Mouse (Mus musculus) forebrain, postnatal 0 days (tissue): ENCODE results near the gene Gstp2. TPM values are rescaled to one million over a fixed set of nuclear protein-coding genes. Genes with fewer than 3 reads are reported as not detected.
"Not testable (repeated sequence)": the region's sequence is repeated elsewhere in the genome, so short reads cannot be mapped to it uniquely, and the experiment has no call there.

Source experiments
- ATAC-seq: fragments of 200-750 bp; cut with Nextera tagmentation; 2 replicates; pipeline ENCODE4 v1.8.0; 2017; ENCODE audit warnings: mild to moderate bottlenecking, moderate library complexity
- DNase-seq: peaks from one replicate; pipeline ENCODE4 v3.0.0-alpha.2; 2015
- H3K27ac ChIP-seq: fragments of 300-500 bp; sonication (generic); 2 replicates; pipeline ENCODE4 v1.5.1; 2014; ENCODE audit warnings: low read depth, mild to moderate bottlenecking, antibody characterized with exemption, low read length, moderate library complexity, mixed read lengths
- H3K27me3 ChIP-seq: fragments of 300-500 bp; sonication (generic); 2 replicates; pipeline ENCODE4 v1.6.1; 2014; ENCODE audit warnings: mild to moderate bottlenecking, low read length, mixed read lengths; ENCODE audit not compliant: insufficient read depth
- H3K36me3 ChIP-seq: fragments of 300-500 bp; sonication (generic); 2 replicates; pipeline ENCODE4 v1.6.1; 2014; ENCODE audit warnings: mild to moderate bottlenecking, moderate library complexity; ENCODE audit not compliant: insufficient read depth
- H3K4me1 ChIP-seq: fragments of 300-500 bp; sonication (generic); 2 replicates; pipeline ENCODE4 v1.6.1; 2014; ENCODE audit warnings: antibody characterized with exemption; ENCODE audit not compliant: insufficient read depth
- H3K4me2 ChIP-seq: fragments of 300-500 bp; sonication (generic); 2 replicates; pipeline ENCODE4 v1.6.1; 2014; ENCODE audit warnings: low read depth, mild to moderate bottlenecking, moderate library complexity
- H3K4me3 ChIP-seq: fragments of 300-500 bp; sonication (generic); 2 replicates; pipeline ENCODE4 v1.5.1; 2014; ENCODE audit warnings: low read depth, low read length, mixed read lengths
- H3K9ac ChIP-seq: fragments of 300-500 bp; sonication (generic); 2 replicates; pipeline ENCODE4 v1.6.1; 2014; ENCODE audit warnings: mild to moderate bottlenecking
- H3K9me3 ChIP-seq: fragments of 300-500 bp; sonication (generic); 2 replicates; pipeline ENCODE4 v1.6.1; 2016; ENCODE audit warnings: low read length
- CTCF ChIP-seq: sonication (generic); IDR thresholded peaks from 2 replicates; pipeline ENCODE4 v1.5.1; 2016; ENCODE audit warnings: antibody characterized with exemption, control low read depth, low read depth
- WGBS: fragments of 180-500 bp; shearing (Covaris S2); extraction: QIAGEN DNeasy Blood & Tissue Kit; methylation state at CpG from one replicate; pipeline ENCODE4 v1.1.7; 2014; 5-methylcytosine and 5-hydroxymethylcytosine counted together
- polyA plus RNA-seq: library from polyadenylated mRNA; unstranded; fragments of >200 nt; fragmentation: Nextera tagmentation; extraction: Ambion mirVana; gene quantifications from 2 replicates; pipeline ENCODE4 v1.2.1, GENCODE M21; 2015
- total RNA-seq: library from RNA; depleted of rRNA; stranded (reverse); fragments of >200 nt; gene quantifications from 2 replicates; pipeline ENCODE4 v1.2.3, GENCODE M21; 2014

Gstp2 gene
- total and polyA plus RNA-seq, 2 experiments from 2014 or later, result 2.5 to 2.7 TPM

DNA sequence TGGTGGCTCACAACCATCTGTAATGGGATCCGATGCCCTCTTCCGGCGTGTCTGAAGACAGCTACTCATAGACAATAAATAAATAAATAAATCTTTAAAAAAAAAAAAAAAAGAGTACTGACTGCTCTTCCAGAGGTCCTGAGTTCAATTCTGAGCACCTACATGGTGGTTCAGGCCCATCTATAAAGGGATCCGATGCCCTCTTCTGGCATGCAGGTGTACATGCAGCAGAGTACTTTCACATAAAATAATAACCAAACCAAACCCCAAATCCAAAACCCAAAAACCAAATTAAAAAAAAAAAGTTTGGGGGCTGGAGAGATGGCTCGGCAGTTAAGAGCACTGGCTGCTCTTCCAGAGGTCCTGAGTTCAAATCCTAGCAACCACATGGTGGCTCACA lies 3.2 kb upstream of the Gstp2 start:
- not testable (repeated sequence) for H3K27me3 ChIP-seq, H3K27ac ChIP-seq, H3K4me2 ChIP-seq, DNase-seq, H3K9me3 ChIP-seq, H3K36me3 ChIP-seq, H3K9ac ChIP-seq, ATAC-seq, H3K4me3 ChIP-seq, H3K4me1 ChIP-seq
- 0 out of 2 replicates have a peak, but pooled peaks have one; percentile 3 for TF ChIP-seq CTCF
- WGBS, result 80% methylated on average over 5 of the region's 5 CpGs

DNA sequence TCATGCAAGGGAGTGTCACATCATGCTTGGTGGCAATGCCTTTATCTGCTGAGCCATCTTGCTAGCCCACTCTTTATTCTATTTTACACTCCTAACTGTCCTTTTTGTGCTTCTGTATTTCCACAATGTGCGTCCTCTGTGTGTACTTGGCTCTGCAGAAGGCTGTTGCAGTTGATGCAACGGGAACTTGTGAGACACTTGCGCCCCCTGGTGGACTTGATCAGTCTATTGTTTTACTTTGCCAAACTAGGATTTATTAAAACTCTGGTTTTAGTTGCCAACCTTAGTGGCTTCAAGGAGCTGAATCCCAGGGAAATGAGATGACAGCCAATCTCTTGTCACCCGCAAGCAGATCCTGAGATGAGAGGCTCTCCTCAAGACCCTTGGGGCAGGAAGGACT lies 2.0 kb upstream of the Gstp2 start:
- no peaks in the 10 kb centered on the region for H3K36me3 ChIP-seq
- no peaks in the 10 kb centered on the region for H3K9me3 ChIP-seq
- peak; percentile 84 for DNase-seq
- H3K27me3 ChIP-seq, result no peaks in the 10 kb centered on the region
- 8% methylated on average over 4 of the region's 4 CpGs for WGBS
- no peak for ATAC-seq
- no peaks in the 10 kb centered on the region for H3K4me1 ChIP-seq
- TF ChIP-seq CTCF, result peak; percentile 77
- no peak overlapping the region for H3K9ac ChIP-seq
- no peak overlapping the region for H3K4me2 ChIP-seq
- H3K4me3 ChIP-seq, result no peak overlapping the region
- no peak overlapping the region for H3K27ac ChIP-seq

DNA sequence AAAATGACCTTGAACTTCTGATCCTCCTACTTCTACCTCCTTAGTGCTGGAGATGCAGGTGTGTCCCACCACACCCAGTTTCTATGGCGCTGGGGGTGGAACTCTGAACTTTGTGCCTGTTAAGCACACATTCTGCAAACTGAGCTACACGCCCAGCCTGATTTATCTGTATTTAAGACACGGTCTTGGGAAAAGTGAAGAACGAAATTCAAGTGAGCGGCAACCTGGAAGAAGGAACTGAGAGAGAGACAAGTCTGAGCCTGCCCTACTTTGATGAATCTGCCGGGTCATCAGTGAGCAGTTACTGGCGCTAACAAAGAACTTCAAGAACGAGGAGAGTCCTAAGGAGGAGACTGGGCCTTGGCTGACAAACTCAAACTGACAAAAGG lies 1.0 kb upstream of the Gstp2 start:
- H3K4me2 ChIP-seq, result no peak overlapping the region
- TF ChIP-seq CTCF, result no peak
- H3K4me3 ChIP-seq, result no peak overlapping the region
- no peaks in the 10 kb centered on the region for H3K27me3 ChIP-seq
- WGBS, result 86% methylated on average over 8 of the region's 8 CpGs
- H3K4me1 ChIP-seq, result no peaks in the 10 kb centered on the region
- H3K36me3 ChIP-seq, result no peaks in the 10 kb centered on the region
- H3K9ac ChIP-seq, result no peak overlapping the region
- no peak overlapping the region for H3K27ac ChIP-seq
- DNase-seq, result no peak
- no peak for ATAC-seq
- H3K9me3 ChIP-seq, result no peaks in the 10 kb centered on the region

DNA sequence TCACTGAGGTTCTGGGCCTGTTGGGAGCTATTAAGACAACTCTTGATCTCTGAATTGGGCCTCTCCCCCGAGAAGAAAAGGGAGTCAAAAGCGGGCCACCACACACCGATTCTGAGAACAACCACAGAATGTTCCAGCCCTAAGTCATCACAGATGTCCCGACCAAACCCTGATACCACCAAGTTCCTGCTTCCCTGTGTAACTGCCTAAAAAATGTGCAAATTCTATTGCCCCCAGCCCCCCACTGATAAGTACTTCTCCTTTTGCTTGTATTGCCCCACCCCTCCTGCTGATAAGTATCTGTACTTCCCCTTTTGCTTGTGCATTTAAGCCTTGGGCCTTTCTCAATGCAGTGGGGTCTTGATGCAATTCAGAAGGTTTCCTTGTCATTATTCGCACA lies 1.7 kb downstream of the Gstp2 start:
- H3K4me3 ChIP-seq, H3K36me3 ChIP-seq, H3K27ac ChIP-seq, ATAC-seq, DNase-seq, H3K4me1 ChIP-seq, H3K9me3 ChIP-seq, H3K27me3 ChIP-seq, H3K4me2 ChIP-seq, H3K9ac ChIP-seq: not testable (repeated sequence)
- WGBS, result 90% methylated on average over 5 of the region's 5 CpGs

DNA sequence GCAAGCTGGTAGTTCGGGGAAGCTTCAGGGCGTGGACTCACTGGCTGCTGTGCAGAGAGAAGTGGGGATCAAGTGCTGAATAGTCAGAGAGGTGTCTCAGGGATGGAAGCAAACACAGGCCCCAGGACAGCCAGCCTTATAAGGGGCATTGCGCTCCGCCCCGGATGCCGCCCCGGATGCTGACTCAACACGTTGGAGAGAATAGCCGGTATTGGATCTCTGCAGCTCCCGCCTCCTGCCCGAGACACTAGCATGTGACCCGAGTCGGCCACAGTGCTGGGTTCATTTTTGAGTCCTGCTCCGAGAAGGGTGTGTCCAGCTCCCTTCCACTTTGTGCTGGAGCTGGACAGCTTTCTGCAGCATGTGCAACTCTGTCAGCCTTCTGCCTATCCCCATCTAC lies 3.7 kb downstream of the Gstp2 start:
- Histone ChIP-seq H3K36me3 (no peaks in the 10 kb centered on the region), H3K27ac (no peak overlapping the region), H3K4me1 (0 out of 2 replicates have a peak, but pooled peaks cover 9% of the 10 kb centered on the region), H3K9ac (no peak overlapping the region), H3K4me2 (no peak overlapping the region), H3K4me3 (no peak overlapping the region), H3K27me3 (no peaks in the 10 kb centered on the region), H3K9me3 (no peaks in the 10 kb centered on the region)
- WGBS, result 76% methylated on average over 14 of the region's 14 CpGs
- TF ChIP-seq CTCF, result no peak
- DNase-seq (no peak), ATAC-seq (no peak)

DNA sequence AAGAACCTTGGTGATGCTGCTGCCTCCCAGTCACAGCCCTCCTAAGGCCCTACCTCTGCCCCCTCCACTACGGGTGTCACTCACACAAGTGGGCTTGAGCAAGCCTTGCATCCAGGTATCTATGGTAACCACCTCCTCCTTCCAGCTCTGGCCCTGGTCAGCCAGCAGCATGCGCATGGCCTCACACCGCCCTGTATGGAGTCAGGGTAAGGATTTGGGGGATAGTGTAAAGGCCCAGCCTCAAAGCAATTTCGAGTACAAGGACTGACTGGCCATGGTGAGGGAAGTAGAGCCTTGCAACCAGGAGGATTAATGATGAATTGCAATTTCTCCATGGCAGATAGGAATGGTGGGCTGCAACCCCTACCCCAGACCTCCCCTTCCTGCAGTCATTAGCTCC lies 4.3 kb downstream of the Gstp2 start:
- not testable (repeated sequence) for H3K4me3 ChIP-seq, ATAC-seq, H3K27ac ChIP-seq, H3K4me2 ChIP-seq, H3K9me3 ChIP-seq, H3K9ac ChIP-seq, H3K4me1 ChIP-seq, H3K27me3 ChIP-seq, DNase-seq, H3K36me3 ChIP-seq
- 86% methylated on average over 3 of the region's 4 CpGs for WGBS

DNA sequence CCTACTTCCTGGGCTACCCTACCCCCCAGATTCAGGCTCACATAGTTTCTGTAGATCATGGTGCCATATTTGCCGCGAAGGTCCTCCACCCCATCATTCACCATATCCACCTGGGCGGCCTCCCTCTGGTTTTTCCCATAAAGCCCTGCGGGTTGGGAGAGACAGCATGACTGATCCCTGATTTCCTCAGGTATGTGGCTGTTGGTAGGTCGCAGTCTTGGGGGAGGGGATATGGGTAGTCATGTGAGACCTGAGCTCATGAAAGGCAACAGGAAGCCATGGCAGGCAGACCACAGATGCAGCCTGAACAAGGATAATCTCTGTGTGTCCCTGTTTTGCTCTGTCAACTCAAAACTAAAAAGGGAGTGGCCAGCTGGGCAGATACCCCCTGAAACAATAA lies 4.9 kb downstream of the Gstp2 start:
- H3K9me3 ChIP-seq, H3K4me3 ChIP-seq, H3K36me3 ChIP-seq, H3K9ac ChIP-seq, H3K27me3 ChIP-seq, H3K27ac ChIP-seq, H3K4me1 ChIP-seq, DNase-seq, ATAC-seq, H3K4me2 ChIP-seq: not testable (repeated sequence)
- WGBS, result 87% methylated on average over 5 of the region's 5 CpGs

DNA sequence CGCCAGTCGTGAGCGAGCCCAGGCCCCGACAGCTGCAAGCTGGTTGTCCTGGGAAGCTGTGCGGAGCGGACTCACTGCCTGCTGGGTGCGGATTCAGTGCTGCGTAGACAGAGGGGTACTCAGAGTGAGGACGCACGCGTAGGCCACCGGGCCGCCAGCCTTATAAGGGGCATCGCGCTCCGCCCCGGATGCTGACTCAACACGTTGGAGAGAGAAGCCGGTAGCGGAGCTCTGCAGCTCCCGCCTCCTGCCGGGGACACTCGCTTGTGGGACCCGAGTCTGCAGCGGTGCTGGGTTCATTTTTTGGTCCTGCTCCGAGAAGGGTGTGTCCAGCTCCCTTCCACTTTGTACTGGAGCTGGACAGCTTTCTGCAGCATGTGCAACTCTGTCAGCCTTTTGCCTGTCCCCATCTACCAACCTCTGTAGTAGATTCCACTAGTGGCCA lies 8.0 kb downstream of the Gstp2 start, which contains the start of gene Gstp1:
Gstp1 (minus strand) TSS at position 198 of the 445 bp plus-strand sequence.
- WGBS, result 0% methylated on average over 26 of the region's 26 CpGs
- TF ChIP-seq CTCF, result no peak; the same call in 1 of the 2 replicates
- Histone ChIP-seq H3K27ac (peak within 1 kb of the TSS; percentile 67), H3K27me3 (no peaks in the 10 kb centered on the region), H3K4me1 (0 out of 2 replicates have a peak, but pooled peaks cover 9% of the 10 kb centered on the region), H3K4me2 (peak within 1 kb of the TSS; percentile 70), H3K36me3 (no peaks in the 10 kb centered on the region; the same call in 1 of the 2 replicates), H3K4me3 (peak within 1 kb of the TSS; percentile 62), H3K9me3 (no peaks in the 10 kb centered on the region), H3K9ac (peak within 1 kb of the TSS; percentile 70)
- ATAC-seq (peak; percentile 93), DNase-seq (peak; percentile 87)

DNA sequence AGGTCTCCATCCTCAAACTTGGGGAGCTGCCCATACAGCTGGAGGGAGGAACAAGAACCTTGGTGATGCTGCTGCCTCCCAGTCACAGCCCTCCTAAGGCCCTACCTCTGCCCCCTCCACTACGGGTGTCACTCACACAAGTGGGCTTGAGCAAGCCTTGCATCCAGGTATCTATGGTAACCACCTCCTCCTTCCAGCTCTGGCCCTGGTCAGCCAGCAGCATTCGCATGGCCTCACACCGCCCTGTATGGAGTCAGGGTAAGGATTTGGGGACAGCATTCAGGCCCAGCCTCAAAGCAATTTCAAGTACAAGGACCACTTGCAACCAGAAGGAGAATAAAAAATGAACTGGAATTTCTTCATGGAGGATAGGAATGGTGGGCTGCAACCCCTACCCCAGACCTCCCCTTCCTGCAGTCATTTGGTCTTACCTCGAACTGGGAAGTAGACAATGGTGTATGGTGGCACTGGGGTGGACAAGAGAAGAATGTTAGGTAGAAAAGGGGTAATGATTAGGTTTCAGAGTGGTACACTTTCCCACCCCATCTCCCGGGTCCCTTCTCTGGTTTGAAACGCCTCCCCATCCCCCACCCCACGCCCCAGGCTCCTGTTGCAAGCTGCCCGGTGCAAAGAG lies 8.6 kb downstream of the Gstp2 start:
- peak; percentile 57 for ATAC-seq
- Histone ChIP-seq H3K4me3 (peak overlapping the region; percentile 62), H3K9ac (peak overlapping the region; percentile 70), H3K4me2 (peak overlapping the region; percentile 70), H3K27ac (peak overlapping the region; percentile 67)
- H3K9me3 ChIP-seq, H3K27me3 ChIP-seq, DNase-seq, H3K4me1 ChIP-seq, H3K36me3 ChIP-seq: not testable (repeated sequence)
- WGBS, result 23% methylated on average over 7 of the region's 8 CpGs
